Mouse (Mus musculus): ENCODE results near the gene Col6a1. TPM values are rescaled to one million over a fixed set of nuclear protein-coding genes. Genes with fewer than 3 reads are reported as not detected.

Col6a1 gene
- polyA plus RNA-seq, 1 experiment: 13.0 TPM

DNA sequence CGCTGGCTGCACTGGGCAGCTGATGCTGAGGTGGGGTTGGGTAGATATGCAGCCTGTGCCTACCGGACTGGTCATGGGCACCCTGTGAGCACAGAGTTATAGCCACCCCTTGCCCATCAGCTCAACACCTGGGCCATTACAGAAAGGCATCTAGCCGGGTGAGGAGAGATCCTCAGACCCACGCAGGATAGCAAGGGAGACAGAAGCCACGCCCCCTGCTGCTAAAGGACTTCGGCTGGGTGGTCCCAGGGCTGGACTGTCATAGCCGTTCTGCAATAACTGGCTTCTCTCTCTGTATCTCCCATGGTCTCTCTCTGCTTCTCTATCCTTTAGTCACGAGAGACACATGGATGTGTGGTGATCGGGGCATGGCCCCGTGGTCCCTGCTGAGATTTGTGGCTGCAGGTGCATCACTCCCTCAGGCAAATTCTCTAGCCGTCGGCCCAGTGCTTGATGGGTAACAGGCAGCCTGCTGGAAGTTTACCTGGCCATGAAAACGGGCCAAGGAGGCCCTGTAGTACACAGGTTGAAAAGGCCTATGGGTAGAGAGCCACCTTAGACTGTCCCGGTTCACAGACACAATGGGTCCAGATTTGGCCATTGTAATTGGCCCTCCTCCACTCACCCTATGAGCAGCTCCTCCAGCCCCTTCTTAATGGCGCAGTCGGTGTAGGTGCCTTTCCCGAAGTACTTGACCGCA, 3.1 kb downstream of the Col6a1 start:
- 86% methylated on average over 18 of the region's 18 CpGs for WGBS
- no peak overlapping the region for H3K27ac ChIP-seq (ENCODE audit: insufficient read depth, low read length)

GRCm38 (mm10) chr10:76721746-76722145, 4.2 kb downstream of the Col6a1 start:
- no peaks in the 10 kb centered on the region; the same call in 1 of the 2 replicates for H3K4me1 ChIP-seq (ENCODE audit: control insufficient read depth, insufficient read depth, low read length)
- no peaks in the 10 kb centered on the region for H3K27me3 ChIP-seq (ENCODE audit: control insufficient read depth, insufficient read depth, low read length)
- DNase-seq: no peak
- TF ChIP-seq CTCF (IDR thresholded peaks at IDR 0.05; ENCODE audit: borderline replicate concordance, insufficient read depth, low read depth, low read length) (no peak), POLR2A (IDR thresholded peaks at IDR 0.05; ENCODE audit: borderline replicate concordance, insufficient read depth, low read length) (no peak)
- no peak overlapping the region for H3K27ac ChIP-seq (ENCODE audit: insufficient read depth, low read length)
- no peak overlapping the region for H3K4me3 ChIP-seq (replicated peaks; ENCODE audit: insufficient read depth, low read depth, low read length)
- 93% methylated on average over 6 of the region's 6 CpGs for WGBS

More for the DNA sequence above, 3.1 kb downstream of the Col6a1 start:
- H3K27me3 ChIP-seq (ENCODE audit: control insufficient read depth, insufficient read depth, low read length): no peaks in the 10 kb centered on the region
- H3K4me3 ChIP-seq (replicated peaks; ENCODE audit: insufficient read depth, low read depth, low read length): no peak overlapping the region
- no peak for DNase-seq
- no peaks in the 10 kb centered on the region; the same call in 1 of the 2 replicates for H3K4me1 ChIP-seq (ENCODE audit: control insufficient read depth, insufficient read depth, low read length)
- TF ChIP-seq POLR2A (IDR thresholded peaks at IDR 0.05; ENCODE audit: borderline replicate concordance, insufficient read depth, low read length) (no peak), CTCF (IDR thresholded peaks at IDR 0.05; ENCODE audit: borderline replicate concordance, insufficient read depth, low read depth, low read length) (no peak)

DNA sequence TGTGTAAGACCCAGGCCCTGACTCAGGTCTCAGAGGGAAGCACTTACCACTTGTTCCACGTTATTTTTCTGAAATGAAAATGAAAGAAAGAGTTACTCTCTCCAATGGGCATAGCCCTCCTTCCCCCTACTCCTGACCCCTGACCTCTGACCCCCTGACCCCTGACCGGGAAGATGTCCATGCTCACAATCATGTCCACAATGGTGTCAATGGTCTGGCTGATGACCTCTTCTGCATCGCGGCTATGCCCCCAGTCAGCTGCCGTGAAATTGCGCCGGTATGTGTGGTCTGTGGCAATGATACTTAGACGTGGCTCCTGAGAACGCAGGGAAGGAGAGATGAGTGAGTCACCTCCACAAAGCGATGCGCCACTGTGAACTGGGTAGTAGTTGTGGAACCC, 4.8 kb downstream of the Col6a1 start:
- WGBS: 70% methylated on average over 11 of the region's 11 CpGs
- no peaks in the 10 kb centered on the region for H3K27me3 ChIP-seq (ENCODE audit: control insufficient read depth, insufficient read depth, low read length)
- TF ChIP-seq POLR2A (IDR thresholded peaks at IDR 0.05; ENCODE audit: borderline replicate concordance, insufficient read depth, low read length) (no peak), CTCF (IDR thresholded peaks at IDR 0.05; ENCODE audit: borderline replicate concordance, insufficient read depth, low read depth, low read length) (no peak)

DNA sequence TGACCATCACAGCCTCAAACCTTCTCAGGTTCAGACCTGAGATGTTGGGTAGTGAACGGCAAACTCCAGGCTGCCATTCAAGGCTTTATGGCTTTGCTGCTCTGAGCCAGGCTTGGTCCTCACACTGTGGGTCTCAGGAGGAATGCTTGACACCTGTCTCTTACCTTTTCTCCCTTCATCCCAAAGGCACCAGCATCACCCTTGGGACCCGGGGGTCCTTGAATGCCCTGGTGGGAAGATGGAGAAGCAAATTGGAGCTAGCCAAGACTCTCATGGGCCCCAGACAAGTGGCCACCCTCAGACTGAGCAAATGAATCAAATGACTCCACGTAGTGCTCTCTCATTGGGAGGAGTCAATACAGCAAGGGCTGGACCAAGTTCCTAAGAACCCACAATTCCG, 8.3 kb downstream of the Col6a1 start:
- TF ChIP-seq POLR2A (IDR thresholded peaks at IDR 0.05; ENCODE audit: borderline replicate concordance, insufficient read depth, low read length) (no peak), CTCF (IDR thresholded peaks at IDR 0.05; ENCODE audit: borderline replicate concordance, insufficient read depth, low read depth, low read length) (no peak)
- WGBS: 81% methylated on average over 4 of the region's 4 CpGs
- no peaks in the 10 kb centered on the region for H3K4me1 ChIP-seq (ENCODE audit: control insufficient read depth, insufficient read depth, low read length)

More for the DNA sequence above, 4.8 kb downstream of the Col6a1 start:
- H3K4me3 ChIP-seq (replicated peaks; ENCODE audit: insufficient read depth, low read depth, low read length): no peak overlapping the region
- no peak for DNase-seq
- H3K27ac ChIP-seq (ENCODE audit: insufficient read depth, low read length): no peak overlapping the region
- H3K4me1 ChIP-seq (ENCODE audit: control insufficient read depth, insufficient read depth, low read length): no peaks in the 10 kb centered on the region; the same call in 1 of the 2 replicates

DNA sequence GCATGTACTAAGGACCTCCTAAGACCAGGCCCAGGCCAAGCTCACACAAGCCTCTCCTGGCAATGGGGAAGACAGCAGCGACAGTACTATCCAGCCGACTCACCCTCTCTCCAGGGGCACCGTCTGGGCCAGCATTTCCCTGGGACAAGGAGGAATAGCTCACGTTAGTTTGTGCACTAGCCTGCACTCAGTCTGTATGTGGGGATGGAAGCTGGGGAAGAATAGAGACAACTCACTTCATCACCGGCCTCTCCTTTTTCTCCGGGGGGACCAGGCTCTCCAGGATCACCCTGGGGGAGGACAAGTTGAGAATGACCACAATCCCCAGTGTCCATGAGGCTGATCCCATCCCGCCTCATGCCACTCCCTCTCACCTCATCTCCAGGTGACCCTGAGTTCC, 8.9 kb downstream of the Col6a1 start:
- Histone ChIP-seq H3K4me1 (ENCODE audit: control insufficient read depth, insufficient read depth, low read length) (no peaks in the 10 kb centered on the region), H3K27ac (ENCODE audit: insufficient read depth, low read length) (no peak overlapping the region), H3K4me3 (replicated peaks; ENCODE audit: insufficient read depth, low read depth, low read length) (no peak overlapping the region), H3K27me3 (ENCODE audit: control insufficient read depth, insufficient read depth, low read length) (no peaks in the 10 kb centered on the region)
- no peak for DNase-seq
- WGBS: 87% methylated on average over 7 of the region's 7 CpGs
- TF ChIP-seq POLR2A (IDR thresholded peaks at IDR 0.05; ENCODE audit: borderline replicate concordance, insufficient read depth, low read length) (no peak), CTCF (IDR thresholded peaks at IDR 0.05; ENCODE audit: borderline replicate concordance, insufficient read depth, low read depth, low read length) (no peak)

More for the DNA sequence above, 8.3 kb downstream of the Col6a1 start:
- no peaks in the 10 kb centered on the region for H3K27me3 ChIP-seq (ENCODE audit: control insufficient read depth, insufficient read depth, low read length)
- DNase-seq: no peak
- H3K27ac ChIP-seq (ENCODE audit: insufficient read depth, low read length): no peak overlapping the region
- H3K4me3 ChIP-seq (replicated peaks; ENCODE audit: insufficient read depth, low read depth, low read length): no peak overlapping the region

DNA sequence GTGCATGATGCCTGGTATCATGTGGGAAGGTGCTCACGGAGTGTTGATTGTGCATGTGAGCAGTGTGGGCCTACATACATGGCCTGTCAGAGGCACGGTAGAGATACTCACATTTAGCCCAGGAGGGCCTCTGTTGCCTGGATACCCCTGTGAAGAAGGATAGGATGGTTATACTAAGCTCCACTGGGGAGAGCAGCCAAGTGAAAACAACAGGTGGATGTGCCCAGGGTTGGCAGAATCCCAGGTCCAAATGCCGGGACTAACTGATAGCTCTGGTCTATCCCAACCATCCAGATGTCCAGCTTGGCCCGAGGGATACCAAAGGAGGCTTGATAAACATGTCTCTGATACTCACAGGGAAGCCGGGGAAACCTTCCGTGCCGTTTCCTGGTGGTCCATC, 11.7 kb downstream of the Col6a1 start:
- TF ChIP-seq POLR2A (IDR thresholded peaks at IDR 0.05; ENCODE audit: borderline replicate concordance, insufficient read depth, low read length) (no peak), CTCF (IDR thresholded peaks at IDR 0.05; ENCODE audit: borderline replicate concordance, insufficient read depth, low read depth, low read length) (no peak)
- Histone ChIP-seq H3K27me3 (ENCODE audit: control insufficient read depth, insufficient read depth, low read length) (no peaks in the 10 kb centered on the region), H3K4me3 (replicated peaks; ENCODE audit: insufficient read depth, low read depth, low read length) (no peak overlapping the region), H3K4me1 (ENCODE audit: control insufficient read depth, insufficient read depth, low read length) (no peaks in the 10 kb centered on the region), H3K27ac (ENCODE audit: insufficient read depth, low read length) (no peak overlapping the region)
- WGBS: 15% methylated on average over 7 of the region's 7 CpGs
- no peak for DNase-seq

DNA sequence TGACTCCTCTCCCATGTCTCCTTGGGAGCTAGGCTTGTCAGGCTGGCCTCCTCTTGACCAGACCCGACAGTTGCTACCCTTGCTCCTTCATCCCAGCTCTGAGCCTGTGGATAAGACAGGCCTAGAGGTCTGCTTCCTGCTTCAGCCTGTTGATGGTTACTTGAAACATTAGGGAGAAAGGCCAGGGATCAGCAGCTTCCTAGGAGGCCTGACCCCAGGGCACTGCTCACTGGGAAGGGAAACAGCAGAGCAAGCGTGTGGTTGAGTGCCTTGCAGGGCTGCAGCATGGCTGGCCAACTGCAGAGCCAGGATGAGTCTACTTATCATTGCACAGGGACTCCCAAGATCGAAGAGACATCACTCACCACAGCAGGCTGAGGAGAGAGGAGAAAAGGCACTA, 13.5 kb downstream of the Col6a1 start:
- Histone ChIP-seq H3K27me3 (ENCODE audit: control insufficient read depth, insufficient read depth, low read length) (no peaks in the 10 kb centered on the region), H3K4me3 (replicated peaks; ENCODE audit: insufficient read depth, low read depth, low read length) (no peak overlapping the region), H3K4me1 (ENCODE audit: control insufficient read depth, insufficient read depth, low read length) (no peaks in the 10 kb centered on the region), H3K27ac (ENCODE audit: insufficient read depth, low read length) (no peak overlapping the region)
- WGBS: 74% methylated on average over 3 of the region's 3 CpGs
- TF ChIP-seq CTCF (IDR thresholded peaks at IDR 0.05; ENCODE audit: borderline replicate concordance, insufficient read depth, low read depth, low read length) (no peak), POLR2A (IDR thresholded peaks at IDR 0.05; ENCODE audit: borderline replicate concordance, insufficient read depth, low read length) (no peak)
- no peak for DNase-seq

GRCm38 (mm10) chr10:76711331-76711730, 14.6 kb downstream of the Col6a1 start:
- Histone ChIP-seq H3K27ac (ENCODE audit: insufficient read depth, low read length) (no peak overlapping the region), H3K27me3 (ENCODE audit: control insufficient read depth, insufficient read depth, low read length) (no peaks in the 10 kb centered on the region), H3K4me1 (ENCODE audit: control insufficient read depth, insufficient read depth, low read length) (no peaks in the 10 kb centered on the region), H3K4me3 (replicated peaks; ENCODE audit: insufficient read depth, low read depth, low read length) (no peak overlapping the region)
- 95% methylated on average over 16 of the region's 16 CpGs for WGBS
- no peak for TF ChIP-seq CTCF (IDR thresholded peaks at IDR 0.05; ENCODE audit: borderline replicate concordance, insufficient read depth, low read depth, low read length)
- no peak for TF ChIP-seq POLR2A (IDR thresholded peaks at IDR 0.05; ENCODE audit: borderline replicate concordance, insufficient read depth, low read length)
- DNase-seq: no peak
